Mouse (Mus musculus) granulocyte monocyte progenitor cell, adult 5-6 weeks (primary cell): ENCODE results near the gene Jpt1. TPM values are rescaled to one million over a fixed set of nuclear protein-coding genes. Genes with fewer than 3 reads are reported as not detected.
"Not testable (repeated sequence)": the region's sequence is repeated elsewhere in the genome, so short reads cannot be mapped to it uniquely, and the experiment has no call there.

Experiments used
- ATAC-seq: replicated peaks from 2 replicates; pipeline ENCODE4 v1.8.0; 2016; ENCODE audit warnings: mild to moderate bottlenecking, moderate TSS enrichment, inconsistent platforms; ENCODE audit not compliant: poor library complexity, severe bottlenecking
- total RNA-seq, 2 experiments: library from RNA; stranded (forward) in 1 of 2; stranded (reverse) in 1 of 2; fragments of 200-712, 200-1000 nt in 1 of 2; fragments of >200 nt in 1 of 2; fragmentation: Nextera tagmentation in 1 of 2; gene quantifications; 2 replicates each; pipeline ENCODE4 v1.2.3; 2014 to 2017

Gene Jpt1
- total RNA-seq (2014; fragmentation: Nextera tagmentation) = 100 and 137 TPM in 2 replicates
- 136 and 149 TPM in 2 replicates for total RNA-seq (2017)

DNA sequence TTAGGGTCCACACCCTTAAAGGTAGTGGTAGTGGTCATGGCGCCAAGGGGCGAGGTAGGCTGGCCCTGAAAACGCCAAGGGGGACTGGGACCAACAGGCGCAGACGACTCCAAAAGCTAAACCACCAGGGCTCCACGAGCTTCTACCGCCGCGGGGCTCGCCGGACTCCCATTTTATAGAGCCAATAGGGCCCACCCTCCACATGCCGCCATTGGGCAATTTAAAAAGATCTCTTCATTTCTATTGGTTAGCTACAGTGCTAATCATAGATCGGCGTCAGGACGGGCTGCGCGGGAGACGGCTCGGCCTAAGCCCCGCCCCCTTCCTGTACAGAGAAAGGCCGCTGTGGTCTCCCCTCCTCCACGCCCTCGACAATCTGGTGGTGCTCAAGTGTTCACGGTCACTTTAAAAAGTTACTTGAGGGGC is at the start of gene Jpt1:
TSS of gene Jpt1 (minus strand) at position 150 of the 426 bp plus-strand sequence.
- peak; percentile 82 for ATAC-seq

DNA sequence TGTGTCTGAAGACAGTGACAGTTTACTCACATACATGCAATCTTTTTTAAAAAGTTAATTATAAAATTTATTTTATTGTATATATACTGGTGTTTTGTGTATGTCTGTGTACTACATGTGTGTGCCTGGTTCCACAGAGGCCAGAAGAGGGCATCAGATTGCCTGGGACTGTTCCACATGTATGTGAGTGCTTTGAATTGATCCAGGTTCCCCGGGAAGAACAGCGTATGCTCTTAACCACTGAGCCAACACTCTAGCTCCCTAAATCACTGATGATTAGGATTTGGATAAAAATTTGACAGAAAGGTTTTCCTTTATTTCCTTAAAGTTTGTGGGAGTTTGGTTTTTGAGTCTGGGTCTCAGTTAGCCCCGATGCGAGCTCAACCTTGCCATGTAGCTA is 49.2 kb upstream of the Jpt1 start:
- ATAC-seq = no peak

DNA sequence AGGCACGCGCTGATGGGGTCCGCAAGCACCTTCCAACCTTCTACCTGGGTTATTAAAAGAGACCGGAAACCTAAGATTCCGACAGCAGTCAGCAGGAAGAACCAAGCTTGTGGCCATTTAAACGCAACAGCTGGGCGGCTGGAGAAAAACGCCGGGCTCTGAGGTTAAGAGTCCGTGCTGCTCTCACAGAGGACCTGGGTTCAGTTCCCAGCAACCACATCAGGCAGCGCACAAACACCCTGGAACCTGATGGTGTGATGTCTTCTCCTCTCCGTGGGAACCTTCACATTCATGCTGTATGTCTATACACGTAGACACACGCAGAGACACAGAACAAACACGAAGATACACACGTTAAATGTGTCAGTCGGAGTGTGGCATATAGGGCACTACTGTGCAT is 41.5 kb upstream of the Jpt1 start:
- ATAC-seq = no peak

DNA sequence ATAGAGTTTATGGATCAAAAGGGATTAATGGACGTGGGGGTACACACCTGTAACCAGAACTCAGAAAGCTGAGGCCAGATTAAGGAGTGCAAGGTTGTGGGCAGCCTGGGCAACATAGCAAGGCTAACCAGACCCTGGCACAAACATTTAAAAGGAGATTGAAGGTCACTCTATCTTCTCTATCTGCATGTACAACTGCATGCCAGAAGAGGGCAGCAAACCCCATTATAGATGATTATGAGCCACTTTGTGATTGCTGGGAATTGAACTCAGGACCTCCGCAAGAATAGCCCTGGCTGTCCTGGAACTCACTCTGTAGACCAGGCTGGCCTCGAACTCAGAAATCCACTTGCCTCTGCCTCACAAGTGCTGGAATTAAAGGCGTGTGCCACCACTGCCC is 38.6 kb upstream of the Jpt1 start:
- peak; percentile 48; the same call in 1 of the 2 replicates for ATAC-seq

DNA sequence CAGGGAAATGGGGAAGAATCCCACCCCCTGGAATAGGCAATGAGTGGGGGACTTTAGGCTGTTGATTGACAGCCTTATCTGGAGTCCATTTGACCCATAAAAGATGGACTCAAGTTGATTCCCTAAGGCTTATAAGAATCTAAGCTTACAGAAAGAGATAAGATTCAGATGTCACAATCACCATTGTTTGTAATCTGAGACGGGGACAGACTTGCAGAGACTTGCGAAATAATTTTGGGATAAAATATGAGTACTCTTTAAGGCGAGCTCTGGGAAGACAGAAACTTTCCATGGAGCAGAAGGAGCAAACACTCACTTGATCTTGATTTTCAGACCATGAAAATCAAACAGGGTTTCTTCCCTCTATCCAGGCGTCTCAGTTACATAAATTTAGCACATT is 29.4 kb upstream of the Jpt1 start:
- ATAC-seq = no peak

DNA sequence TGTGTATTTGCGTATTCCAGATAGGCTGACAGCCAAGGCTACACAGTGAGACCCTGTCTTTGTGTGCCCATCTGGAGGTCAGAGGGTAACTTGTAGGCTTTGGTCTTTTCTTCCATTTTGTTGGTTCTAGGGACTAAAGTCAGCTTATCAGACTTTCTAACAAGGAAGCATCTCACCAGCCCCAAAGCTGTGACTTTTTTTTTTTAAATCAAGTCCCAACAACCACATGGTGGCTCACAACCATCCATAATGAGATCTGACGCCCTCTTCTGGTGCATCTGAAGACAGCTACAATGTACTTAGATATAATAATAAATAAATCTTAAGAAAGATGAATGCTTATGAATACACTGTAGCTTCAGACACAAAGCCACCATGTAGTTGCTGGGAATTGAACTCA is 23.9 kb upstream of the Jpt1 start:
- no peak for ATAC-seq

DNA sequence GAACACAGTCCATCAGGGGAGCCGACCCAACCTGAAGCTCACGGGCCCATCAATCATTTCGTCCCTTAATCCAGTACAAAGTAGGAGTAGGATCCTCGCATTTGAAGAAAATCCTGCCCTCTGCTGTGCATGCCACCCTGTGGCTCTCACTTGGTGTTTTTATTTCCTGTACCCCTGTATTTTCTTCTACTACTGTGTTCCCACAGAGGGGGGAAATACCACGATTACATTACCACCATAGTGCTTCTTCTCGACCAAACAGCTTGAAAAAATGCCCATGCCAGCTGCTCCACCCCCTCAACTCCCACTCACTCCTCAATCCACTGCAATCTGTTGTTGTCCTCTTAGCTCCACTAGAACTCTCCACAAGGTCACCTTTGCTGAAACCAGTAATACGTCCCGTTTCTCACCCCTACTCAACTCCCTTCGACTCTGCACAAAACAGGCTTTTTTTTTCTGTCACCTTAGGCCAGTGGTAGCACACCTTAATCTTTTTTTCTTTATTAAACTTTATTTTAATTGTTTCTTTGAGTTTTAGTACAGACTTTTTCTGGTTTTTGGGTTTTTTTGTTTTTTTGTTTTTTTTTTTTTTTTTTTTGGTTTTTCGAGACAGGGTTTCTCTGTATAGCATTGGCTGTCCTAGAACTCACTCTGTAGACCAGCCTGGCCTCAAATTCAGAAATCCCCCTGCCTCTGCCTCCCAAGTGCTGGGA is 22.8 kb upstream of the Jpt1 start:
- ATAC-seq = no peak

DNA sequence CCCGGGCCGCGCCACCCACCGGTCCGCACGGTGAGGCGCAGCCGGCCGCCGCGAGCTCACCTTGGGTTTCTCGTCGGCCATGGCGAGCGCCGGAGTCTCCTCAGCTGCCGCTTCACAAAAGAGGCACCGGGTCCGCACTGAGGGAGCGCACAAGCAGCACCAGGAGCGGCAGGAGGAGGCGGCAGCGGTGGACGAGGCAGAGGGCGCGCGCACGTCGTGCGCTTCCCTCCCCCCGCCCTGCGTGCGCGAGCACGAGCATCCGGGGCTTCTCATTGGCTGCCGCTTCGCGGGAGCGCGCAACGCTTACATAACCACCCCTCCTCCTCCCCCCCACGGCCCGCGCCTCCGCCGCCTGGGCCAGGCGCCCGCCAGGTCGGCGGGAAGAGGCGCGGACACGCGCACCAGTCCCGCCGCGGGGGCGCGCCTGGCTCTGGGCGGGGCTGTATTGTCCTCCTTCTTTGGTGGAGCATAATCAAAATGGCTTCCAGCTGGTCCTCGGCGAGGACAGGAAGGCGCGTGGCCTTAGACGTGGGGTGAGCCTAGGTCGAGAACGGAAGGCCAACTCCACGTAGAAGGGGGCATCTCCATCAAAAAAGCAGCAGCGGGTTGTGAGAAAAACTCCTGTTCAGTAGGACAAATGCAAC is 22.0 kb upstream of the Jpt1 start, which contains the start of gene Sumo2:
TSS of gene Sumo2 (minus strand) at position 239 of the 644 bp plus-strand sequence.
- ATAC-seq = peak; percentile 98

DNA sequence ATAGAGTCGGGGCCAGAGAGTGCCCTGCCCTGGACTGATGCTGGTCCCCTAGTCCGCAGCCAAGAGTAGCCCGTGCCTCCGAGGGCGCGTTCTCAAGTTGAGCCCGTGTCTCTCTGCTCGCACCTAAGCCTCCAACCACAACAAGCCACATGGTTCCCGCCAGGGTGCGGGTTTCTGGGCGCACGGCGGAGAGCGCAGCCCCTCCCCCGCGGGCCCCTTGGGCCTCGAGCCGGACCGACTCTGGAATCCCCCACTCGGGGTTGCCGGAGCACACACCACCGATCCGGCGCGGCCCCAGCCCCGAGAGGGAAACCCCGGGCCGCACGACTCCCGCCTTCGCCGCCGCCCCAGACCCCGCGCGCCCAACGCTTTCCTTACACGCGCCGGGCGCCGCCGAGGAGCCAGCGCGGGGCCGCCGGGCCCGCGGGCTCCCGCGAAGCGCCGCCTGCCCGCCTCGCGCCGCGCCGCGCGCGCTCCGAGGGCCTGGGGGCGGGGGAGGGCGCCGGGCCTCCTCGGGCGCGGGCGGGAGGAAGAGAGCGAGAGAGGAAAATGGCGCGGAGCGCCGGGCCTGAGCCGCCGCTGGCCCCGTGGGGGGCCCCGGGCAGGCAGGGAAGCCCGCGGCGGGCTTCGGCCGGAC is 21.3 kb upstream of the Jpt1 start:
- peak; percentile 16 for ATAC-seq

DNA sequence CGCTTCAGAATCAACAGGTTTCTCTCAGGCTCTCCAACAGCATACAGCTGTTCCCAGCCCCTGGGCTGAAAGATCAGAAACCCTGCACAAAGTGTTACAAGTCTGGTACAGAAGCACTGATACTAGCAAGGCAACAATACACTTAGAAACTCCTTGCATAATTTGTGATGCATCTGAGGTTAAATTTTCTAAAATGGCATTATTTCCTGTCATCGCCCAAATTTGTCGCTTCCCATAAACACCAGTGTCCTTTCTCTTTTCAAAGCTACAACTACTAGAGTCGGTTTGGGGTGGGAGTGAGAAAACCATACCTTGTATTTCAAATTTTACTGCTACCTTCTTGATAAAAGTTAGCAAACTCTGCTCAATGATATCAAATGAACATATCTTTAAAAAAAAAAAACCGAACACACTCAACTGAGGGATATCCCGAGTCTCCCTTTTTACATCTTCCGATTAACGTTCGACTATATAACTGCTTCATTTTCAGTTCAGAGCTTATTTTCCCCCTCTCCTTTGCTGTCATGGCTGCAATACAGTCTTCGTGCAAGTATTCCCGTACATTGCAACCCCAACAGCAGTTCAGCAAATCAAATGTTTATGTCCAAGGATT is 20.7 kb upstream of the Jpt1 start:
- no peak for ATAC-seq

DNA sequence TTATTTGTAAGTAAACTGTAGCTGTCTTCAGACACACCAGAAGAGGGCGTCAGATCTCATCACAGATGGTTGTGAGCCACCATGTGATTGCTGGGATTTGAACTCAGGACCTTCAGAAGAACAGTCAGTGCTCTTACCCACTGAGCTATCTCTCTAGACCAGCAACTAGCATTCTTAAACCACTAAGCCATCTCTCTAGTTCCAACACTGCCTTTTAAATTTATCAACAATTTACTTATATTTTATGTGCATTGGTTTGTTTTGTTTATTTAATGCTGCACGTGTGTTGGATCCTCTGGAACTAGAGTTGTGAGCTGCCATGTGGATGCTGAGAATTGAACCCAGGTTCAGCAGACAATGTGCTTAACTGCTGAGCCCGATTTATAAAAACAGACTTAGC is 12.3 kb upstream of the Jpt1 start:
- not testable (repeated sequence) for ATAC-seq

DNA sequence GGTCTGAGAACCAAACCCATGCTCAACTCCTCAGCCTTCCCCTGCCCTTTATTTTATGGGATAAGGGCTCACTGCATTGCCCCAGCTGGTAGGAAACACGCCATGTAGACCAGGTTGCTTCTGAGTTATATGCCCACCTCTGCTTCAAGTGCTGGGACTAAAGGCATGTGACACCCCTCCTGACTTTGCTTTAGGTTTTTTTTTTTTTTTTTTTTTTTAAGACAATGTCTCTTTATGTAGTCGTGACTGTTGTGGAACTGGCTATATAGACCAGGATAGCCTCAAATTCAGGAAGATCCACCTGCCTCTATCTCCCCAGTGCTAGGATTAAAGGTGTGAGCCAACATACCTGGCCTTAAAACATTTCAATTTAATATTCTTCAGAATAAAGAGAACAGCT is 8.5 kb upstream of the Jpt1 start:
- no peak for ATAC-seq

DNA sequence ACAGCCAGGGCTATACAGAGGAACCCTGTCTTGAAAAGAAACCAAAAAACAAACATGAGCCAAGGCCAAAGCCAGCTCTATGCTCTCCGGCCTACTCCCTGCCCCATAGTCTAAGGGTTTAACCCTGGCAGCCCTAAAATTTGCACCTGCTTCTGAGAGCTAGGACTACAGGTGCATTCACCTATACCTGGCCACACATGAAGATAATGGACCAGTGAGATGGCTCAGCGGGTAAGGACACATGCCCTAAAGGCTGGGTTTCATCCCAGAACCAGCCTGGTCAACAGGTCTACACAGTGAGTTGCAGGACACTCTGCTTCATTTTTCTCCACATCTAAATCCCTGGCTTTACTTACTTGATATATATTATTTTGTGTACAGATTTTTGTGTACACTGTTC is 8.1 kb upstream of the Jpt1 start:
- ATAC-seq = no peak

DNA sequence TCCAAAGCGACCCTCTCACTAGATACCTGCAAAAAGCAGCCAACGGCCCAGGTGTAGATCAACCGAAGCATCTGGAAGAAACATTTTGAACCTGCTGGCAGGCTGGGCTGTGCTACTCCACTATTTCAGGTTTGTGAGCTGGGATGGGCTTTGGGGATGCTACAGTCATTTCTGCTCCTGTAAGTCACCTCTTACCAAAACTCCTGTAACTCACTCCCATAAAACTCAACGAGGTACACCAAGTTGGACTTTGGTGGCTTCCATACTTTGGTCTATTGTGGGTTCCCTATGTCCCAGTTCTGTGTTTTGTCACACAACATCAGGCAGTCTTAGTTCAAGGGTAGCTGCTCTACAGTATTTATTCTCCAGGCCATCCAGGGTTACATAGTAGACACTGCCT is 6.9 kb upstream of the Jpt1 start:
- ATAC-seq = no peak

DNA sequence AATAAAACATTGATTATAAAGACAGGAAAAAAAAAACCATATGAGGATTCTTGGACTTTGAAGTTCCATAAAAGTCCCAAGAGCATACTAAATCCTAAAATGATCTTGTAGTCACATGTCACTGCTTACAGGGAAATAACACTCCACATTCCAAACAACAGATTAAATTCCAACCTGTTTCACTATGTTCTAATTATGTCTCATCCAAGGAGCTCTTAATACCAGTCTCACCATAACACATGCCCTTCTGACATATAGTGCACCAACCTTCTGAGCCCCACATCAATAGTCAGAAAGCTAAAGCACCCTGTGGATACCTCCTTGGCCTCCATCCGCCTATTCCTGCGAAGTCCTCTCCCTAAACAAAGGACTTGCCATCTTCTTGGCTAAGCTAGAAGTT is 6.0 kb upstream of the Jpt1 start:
- no peak for ATAC-seq

DNA sequence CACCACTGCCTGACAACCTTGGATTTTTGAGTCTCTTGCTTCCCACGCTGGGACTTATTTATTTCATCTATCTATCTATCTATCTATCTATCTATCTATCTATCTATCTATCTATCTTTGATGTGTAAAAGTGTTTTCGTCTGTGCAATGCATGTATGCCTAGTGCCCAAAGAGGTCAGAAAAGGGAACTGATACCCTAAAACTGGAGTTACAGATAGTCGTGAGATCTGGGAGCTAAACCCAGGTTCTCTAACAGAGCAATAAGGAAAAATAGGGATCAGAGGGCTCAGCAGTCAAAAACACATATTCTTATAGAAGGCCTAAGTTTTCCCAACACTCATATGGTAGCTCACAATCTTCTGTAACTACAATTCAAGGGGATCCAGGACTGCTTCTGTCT is 5.4 kb upstream of the Jpt1 start:
- no peak for ATAC-seq

DNA sequence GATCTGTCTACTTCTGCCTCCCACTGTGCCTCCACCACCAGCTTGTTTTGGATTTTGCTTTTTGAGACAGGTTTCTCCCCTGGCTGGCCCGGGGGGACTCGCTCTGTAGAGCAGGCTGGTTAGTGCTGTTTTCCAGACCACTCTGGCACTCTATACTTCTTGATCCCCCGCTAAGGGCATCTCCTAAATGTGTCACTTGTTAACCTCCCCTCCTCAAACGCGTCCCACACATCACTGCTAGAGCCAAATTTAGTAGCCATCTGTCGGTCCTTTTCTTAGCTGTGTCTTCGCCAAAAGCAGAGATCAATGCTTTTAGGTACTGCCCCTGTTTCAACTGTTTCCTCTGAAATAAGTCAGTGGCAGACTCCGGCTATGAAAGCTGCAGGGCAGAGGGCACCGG is 4.5 kb upstream of the Jpt1 start:
- no peak for ATAC-seq

DNA sequence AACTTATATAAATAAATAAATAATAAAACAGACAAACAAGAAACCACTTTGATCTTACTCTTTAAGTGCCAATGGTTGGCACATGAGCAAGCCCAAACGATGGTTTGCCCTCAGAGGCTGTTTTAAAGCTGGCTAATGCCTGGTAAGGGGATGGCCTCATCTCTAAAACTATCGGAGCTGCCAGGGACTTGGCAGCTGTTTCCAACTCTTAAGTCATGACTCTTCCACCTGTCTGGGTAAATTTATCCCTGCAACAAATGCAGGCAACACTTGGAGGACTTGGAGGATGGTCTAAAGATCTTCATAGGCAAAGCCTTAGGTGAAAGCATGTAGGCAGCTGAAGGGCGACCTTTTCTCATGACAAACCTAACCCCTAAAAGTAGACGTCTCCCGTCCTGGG is 2.8 kb upstream of the Jpt1 start:
- ATAC-seq = no peak

DNA sequence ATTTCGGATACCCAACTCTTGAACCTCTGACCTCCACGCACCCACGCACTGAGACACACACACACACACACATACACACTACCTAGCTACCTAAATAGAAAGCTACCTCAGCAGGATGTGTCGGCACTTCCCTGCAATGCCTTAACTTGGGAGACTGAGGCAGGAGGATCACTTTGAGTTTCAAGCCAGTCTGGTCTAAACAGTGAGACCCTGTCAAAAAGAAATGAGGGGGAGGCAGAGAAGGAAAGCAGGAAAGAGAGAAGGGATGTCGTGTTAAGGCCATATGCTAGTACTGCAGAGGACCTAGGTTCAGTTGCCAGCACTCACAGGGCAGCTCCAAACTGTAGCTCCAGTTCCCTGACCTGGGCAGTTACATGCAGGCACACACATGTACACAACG is 834 bp upstream of the Jpt1 start:
- ATAC-seq = no peak

DNA sequence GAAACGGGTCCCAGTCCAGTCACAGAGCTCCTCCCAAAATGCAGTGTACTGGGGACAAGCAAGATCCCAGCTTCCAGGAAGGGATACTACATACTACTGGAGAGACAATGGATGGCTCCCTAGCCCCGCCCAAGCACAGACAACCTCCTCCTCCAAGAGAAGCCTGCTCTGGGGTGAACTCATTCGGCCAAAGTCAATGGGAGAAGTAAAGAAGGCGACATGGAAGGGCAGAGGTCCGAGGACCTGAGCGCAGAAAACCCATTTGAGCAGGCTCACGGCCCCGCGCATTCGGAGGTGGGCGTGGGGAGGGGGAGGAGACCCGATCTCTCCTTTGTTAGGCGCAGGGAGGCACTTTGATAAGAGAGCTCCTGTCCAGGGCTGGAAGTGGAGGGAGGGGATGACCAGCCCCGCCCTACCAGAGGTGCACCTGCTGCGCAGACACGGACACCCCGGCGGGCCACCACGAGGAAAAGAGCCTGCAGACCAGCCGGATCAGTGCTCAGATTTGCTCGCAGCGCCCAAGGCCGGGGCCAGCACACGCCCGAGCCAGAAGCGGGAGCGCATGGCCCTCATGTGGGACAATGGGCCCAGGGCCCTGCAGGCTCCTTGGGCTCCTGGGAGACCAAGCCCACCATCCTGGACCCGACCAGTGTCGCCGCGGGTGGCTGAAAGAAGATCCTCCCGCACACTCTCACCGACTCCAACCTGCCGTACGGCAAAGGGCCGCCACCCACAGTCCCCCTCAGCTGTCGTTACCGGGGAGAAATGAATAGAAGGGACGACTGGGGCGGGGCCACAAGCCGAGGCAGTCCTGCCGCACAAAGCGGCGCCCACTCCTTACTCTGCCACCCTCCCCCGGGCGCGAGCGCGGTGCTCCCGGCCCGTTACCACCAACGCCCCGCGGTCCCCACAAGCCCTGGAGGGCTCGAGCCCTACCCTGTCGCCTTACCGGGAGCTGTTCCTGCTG is 633 bp downstream of the Jpt1 start:
- ATAC-seq = peak; percentile 10
